Mouse (Mus musculus) spleen, adult 18-20 months (tissue): ENCODE measurements around the gene Cdcp2.

Source experiments
- DNase-seq, 2 experiments: peaks; one replicate each; pipeline ENCODE4 v3.0.0; 2022; ENCODE audit warnings: mixed read lengths in 2 of 2

Gene Cdcp2

DNA sequence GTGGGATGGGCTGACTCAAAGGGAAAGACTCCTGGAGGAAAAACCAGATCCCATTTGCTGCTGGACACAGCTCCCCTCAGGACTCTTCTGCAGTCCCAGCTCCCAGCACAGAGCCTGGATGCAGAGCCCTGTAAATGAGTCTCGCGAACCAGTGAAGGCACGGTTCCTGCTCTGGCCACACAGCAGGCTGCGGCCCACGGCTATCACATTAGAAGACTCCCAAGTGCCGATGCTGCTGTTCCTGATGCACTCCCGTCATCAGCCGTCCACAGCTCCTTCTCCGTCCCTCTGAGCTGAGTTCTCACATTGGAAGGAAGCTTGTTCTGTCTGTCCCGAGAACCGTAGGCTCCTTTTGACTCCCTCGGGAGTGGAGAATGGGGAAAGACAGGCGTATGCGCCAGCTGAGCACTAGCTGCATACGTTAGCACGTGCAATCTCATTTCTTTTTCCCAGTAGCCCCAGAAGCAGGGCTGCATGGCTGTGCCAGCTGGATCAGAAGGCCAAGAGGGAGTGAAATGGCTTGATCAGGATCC, at the start of gene Cdcp2:
Cdcp2 (plus strand) TSS at position 51 of the 533 bp plus-strand sequence.
- DNase-seq: no peak

DNA sequence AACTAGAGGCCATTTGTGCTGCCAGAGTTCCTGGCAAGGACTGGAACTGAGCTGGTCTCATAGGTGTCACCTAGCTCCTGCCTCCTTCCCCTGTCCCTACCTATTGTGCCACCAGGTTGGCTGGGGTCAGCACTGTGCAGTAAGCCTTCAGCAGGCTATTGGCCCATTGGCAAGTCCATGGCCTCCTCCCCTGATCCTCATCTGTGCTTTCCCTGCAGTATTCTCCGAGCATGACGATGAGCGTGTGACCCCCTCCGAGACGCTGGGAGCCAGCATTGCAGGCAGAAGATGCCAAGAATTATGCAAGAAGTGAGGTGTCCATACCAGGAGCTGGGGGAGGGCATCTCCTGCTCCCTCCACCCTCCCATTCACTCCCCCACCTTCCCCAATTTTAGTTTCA, 48.9 kb upstream of the Cdcp2 start:
- no peak for DNase-seq

GRCm38 (mm10) chr4:107048568-107049162, 48.0 kb upstream of the Cdcp2 start:
- DNase-seq: no peak

DNA sequence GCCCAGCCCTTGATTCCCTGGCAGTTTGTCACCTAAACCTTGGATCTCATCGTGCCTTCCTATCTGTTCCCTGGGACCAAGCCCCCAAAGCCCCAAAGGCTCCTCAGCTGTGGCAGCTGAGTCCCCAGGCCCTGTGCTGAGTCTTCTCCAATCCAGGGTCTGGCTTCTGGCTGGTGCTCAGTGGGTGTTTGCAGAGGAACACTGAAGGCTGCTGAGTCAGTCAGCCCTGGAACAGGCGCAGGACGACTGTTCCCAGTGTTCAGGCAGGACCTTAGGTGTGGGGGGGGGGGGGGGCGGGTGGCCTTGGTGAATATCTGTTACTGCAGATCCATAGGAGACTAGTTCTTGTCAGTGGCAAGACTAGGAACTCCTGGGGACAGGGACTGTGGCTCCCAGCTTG, 44.8 kb upstream of the Cdcp2 start:
- DNase-seq: no peak

- no peak for DNase-seq
Measured at GRCm38 (mm10) chr4:107052962-107053553, 43.6 kb upstream of the Cdcp2 start.

DNA sequence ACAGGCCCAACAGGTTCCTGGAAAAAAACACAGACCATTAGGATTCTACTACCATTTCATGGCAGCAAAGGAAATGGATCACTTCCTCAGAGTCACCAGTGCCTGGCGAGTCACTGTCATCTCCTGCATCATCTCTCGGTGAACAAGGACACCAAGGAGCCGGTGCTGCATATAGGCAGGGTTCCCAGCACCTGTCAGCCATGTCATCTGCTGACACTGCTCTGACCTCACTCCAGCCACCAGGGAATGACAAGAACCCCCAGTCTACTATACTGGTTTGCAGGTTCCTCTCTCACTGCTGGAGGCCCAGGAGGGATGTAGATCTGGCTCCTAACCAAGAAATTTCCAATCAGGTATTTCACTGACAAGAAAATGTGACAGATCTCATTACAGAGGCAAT, 40.6 kb upstream of the Cdcp2 start:
- no peak for DNase-seq

GRCm38 (mm10) chr4:107058346-107058745, 38.3 kb upstream of the Cdcp2 start:
- DNase-seq: no peak

DNA sequence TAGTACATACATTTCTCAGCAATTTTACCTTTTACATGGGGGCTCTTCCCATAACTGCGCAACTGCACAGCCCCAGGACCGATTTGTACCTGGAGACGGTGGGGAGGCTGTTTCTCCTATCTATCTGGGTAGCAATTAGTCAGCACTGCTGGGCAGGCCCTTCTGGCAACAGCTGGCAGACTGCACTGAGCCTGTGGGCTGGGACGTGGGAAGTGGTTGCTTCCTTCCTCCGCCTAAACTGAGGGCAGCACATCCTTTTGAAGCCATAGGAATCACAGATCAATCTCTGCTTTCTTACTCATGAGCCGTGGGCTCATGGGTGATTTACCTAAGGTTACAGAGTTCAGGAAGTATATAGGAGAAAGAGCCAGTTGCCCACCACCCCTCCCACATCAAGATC, 37.9 kb upstream of the Cdcp2 start:
- no peak for DNase-seq

DNA sequence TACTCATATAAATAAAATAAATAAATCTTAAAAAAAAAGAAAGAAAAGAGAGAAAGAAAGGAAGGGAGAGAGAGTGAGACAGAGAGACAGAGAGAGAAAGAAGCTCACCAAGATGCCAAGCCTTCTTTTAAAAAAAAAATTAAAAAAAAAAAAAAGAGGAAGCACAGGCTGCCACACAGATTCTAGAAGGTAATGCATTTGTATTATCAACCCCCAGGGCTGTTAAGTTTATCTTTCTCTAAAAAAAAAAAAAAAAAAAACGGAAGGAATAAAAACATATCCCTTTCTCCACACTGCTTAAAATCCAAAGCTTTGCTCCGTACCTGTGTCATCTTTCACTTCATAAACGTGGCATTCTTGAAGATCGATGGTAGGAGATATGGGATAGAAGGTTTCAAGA, 35.1 kb upstream of the Cdcp2 start:
- no peak for DNase-seq

- no peak for DNase-seq
Measured at GRCm38 (mm10) chr4:107063214-107063613, 33.5 kb upstream of the Cdcp2 start.

DNA sequence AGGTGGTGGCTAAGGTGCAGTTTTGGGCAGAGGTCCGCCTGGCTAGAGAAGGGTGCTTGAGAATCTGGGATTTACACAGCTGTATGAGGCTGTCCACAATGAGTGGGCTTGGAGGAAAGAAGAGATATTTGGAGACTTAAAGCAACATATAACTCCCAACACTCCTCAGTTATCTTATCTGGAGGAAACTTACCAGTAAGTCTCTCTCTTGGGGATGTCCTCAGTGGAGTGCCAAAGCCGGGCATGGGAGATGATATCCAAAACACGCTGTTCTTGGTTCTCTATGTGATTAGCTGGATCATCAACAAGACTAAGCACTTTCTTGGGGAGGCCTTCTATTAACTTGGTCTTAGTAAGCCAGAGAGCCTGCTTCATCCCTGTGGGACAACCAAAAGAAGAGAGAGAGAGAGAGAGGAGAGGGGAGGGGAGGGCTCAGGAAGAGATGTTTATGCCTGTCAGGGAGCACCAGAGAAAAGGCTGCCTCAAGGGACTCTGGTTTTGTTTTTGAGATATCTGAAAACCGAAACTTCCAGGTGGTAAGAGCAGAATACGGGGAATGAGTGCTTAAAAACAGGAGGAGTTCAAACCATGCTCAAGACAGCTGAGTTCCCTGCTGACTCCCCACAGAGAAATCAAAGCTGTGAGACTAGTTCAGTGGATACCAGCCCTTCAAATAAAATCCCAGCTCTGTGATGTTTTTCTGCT, 32.1 kb upstream of the Cdcp2 start:
- no peak for DNase-seq

- peak; percentile 89 to 92 for DNase-seq
Measured at GRCm38 (mm10) chr4:107066252-107067124, 30.2 kb upstream of the Cdcp2 start, which contains the start of the genes Mrpl37 and Cyb5rl. TSS of gene Mrpl37 (minus strand) at chr4:107066868. TSS of gene Cyb5rl (plus strand) at chr4:107066988.

DNA sequence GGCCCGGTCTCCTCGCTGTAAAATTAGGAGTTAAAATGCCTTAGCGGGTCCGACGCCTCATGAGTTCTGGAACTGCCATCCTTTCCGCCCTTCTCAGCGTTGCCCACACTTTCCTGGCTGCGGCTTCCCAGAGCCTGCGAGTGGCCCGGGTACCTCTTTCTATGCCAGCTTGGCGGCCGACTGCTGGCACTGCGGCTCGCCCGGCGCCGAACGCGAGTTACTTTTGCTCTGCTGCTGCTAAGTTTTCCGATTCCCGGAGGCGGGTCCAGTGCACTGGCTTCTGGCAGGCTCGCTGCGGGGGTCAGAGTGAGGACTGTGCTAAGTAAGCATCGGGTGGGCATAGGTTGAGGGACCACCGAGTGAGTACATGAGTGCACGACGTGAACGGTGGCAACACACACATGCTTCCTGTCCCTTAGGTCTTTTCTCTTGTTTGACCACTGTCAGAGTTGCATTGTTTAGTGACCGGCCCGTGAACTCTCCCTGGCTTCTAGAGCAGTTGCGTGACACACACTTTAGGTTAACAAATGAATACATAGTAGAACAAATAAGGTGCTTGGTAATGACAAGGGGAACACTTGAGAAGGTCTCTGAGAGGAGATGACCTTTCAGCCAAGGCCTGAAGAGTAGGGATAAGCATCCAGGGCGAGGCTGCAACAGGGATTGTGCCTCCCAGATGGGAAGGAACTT, 29.4 kb upstream of the Cdcp2 start:
- peak in 1 of 2 experiments; percentile 20 for DNase-seq

GRCm38 (mm10) chr4:107072343-107072742, 24.3 kb upstream of the Cdcp2 start:
- DNase-seq: no peak

GRCm38 (mm10) chr4:107075456-107075855, 21.2 kb upstream of the Cdcp2 start:
- no peak for DNase-seq

GRCm38 (mm10) chr4:107078894-107079293, 17.8 kb upstream of the Cdcp2 start:
- no peak for DNase-seq

DNA sequence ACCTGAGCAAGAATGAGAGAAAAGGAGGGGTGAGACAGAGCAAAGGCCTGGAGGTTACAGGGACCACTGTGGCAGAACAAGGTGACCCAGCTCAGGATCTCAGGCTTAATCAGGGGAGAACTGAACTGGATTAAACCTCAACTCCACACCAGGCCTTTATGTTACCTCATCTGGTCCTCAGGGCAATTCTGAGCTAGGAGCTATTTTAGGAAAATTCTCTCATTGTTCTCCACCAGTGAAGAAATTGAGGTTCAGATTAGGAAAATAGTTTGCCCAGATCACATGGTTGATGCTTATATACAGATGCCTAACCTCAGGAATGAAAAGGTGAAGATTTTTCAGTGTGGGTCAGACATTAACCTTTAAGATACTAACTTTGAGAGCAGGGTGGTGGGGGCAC, 17.0 kb upstream of the Cdcp2 start:
- DNase-seq: no peak

DNA sequence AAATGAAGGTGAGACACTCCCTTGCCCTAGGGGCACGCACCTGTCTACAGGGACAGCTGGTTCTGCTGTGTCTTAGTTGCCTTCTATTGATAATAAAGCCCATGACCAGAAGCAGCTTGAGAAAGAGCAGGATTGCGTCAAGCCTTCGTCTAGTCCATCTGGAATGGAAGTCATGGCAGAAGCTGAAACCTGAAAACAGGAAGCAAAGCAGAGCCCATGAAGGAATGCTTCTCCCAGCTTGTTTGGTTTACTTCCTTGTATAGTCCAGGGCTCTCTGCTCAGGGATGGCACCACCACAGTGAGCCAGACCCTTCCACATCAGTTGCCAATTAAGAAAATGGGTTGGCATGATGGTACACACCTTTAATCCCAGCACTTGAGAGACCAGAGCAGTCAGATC, 14.5 kb upstream of the Cdcp2 start:
- DNase-seq: no peak

GRCm38 (mm10) chr4:107083126-107083525, 13.6 kb upstream of the Cdcp2 start:
- no peak for DNase-seq

- DNase-seq: no peak
Measured at GRCm38 (mm10) chr4:107084343-107084742, 12.3 kb upstream of the Cdcp2 start.

DNA sequence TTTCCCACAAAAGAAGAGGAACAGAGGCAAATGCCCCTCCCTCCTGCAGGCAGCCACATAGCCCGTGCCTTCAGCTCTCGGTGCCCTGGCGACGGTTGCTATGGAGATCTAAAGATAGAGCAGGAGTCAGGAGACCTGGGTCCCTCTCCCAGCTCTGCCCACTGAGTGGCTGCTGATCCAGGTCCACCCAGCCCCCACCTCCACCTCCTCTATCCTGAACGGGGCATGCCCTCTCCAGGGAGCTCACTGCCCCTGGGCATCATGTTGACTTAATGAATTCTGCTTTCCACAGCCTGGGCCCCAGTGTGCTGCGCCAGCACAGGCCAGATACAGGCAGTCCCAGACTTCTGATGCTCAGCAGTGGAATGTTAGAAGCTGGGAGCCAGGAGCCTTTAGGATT, 11.8 kb upstream of the Cdcp2 start:
- no peak for DNase-seq

DNA sequence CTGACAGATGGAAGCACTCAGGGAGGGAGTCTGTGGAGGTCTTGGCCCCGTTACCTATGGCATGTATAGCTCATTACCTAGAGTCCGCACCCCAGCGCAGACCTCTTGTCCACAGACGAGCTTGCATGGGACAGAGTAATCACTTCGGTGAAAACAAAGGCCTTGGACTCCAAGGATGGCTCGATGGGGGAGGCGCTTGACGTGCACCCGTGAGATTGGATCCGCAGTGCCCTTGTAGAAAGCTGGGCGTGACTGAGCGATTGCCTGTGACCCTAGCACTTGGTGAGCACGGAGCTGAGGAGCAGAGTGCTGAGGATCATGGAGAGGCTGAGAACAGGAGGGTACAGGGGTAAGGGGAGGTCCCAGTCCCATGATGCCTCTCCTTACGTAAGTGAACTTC, 5.0 kb upstream of the Cdcp2 start:
- no peak for DNase-seq
